Mouse (Mus musculus) embryonic facial prominence, embryonic 10.5 days (tissue): ENCODE results near the gene Catsperd. TPM values are rescaled to one million over a fixed set of nuclear protein-coding genes. Genes with fewer than 3 reads are reported as not detected.

Experiments used
- DNase-seq: peaks from one replicate; pipeline ENCODE4 v3.0.0-alpha.2; 2017; ENCODE audit warnings: low spot score
- H3K27ac ChIP-seq: fragments of 300-500 bp; sonication (generic); replicated peaks from 2 replicates; pipeline ENCODE4 v1.5.1; 2016; ENCODE audit warnings: mild to moderate bottlenecking
- H3K27me3 ChIP-seq: fragments of 300-500 bp; sonication (generic); replicated peaks from 2 replicates; pipeline ENCODE4 v1.6.1; 2016; ENCODE audit warnings: low read depth, mild to moderate bottlenecking; ENCODE audit not compliant: poor library complexity, severe bottlenecking
- H3K36me3 ChIP-seq: fragments of 300-500 bp; sonication (generic); replicated peaks from 2 replicates; pipeline ENCODE4 v1.6.1; 2016; ENCODE audit warnings: mild to moderate bottlenecking, moderate library complexity
- H3K4me1 ChIP-seq: fragments of 300-500 bp; sonication (generic); 2 replicates; pipeline ENCODE4 v1.6.1; 2016
- H3K4me3 ChIP-seq: fragments of 300-500 bp; sonication (generic); 2 replicates; pipeline ENCODE4 v1.5.1; 2016; ENCODE audit warnings: mild to moderate bottlenecking, moderate library complexity
- H3K9me3 ChIP-seq: fragments of 300-500 bp; sonication (generic); 2 replicates; pipeline ENCODE4 v1.6.1; 2016; ENCODE audit warnings: mild to moderate bottlenecking
- WGBS: fragments of 180-500 bp; shearing (Covaris S2); methylation state at CpG from one replicate; pipeline ENCODE4 v1.1.7; 2016; 5-methylcytosine and 5-hydroxymethylcytosine counted together
- polyA plus RNA-seq: library from polyadenylated mRNA; unstranded; fragments of >200 nt; fragmentation: Nextera tagmentation; extraction: Ambion mirVana; gene quantifications from 2 replicates; pipeline ENCODE4 v1.2.1, GENCODE M21; 2016

The Catsperd gene
- 0.73 and 0.77 TPM in 2 replicates for polyA plus RNA-seq

GRCm38 (mm10) chr17:56627530-56628277 is at the start of gene Catsperd:
Gene Catsperd (plus strand): TSS chr17:56628143.
- H3K9me3 ChIP-seq: no peaks in the 10 kb centered on the region
- H3K27ac ChIP-seq: peak within 1 kb of the TSS; percentile 91
- WGBS: 8% methylated on average over 26 of the region's 26 CpGs
- H3K36me3 ChIP-seq: peaks cover 28% of the 10 kb centered on the region
- H3K4me1 ChIP-seq: peaks cover 31% of the 10 kb centered on the region
- H3K4me3 ChIP-seq: peak within 1 kb of the TSS; percentile 99
- peak; percentile 61 for DNase-seq
- no peaks in the 10 kb centered on the region for H3K27me3 ChIP-seq

- peak overlapping the region; percentile 80 for H3K4me3 ChIP-seq
- 80% methylated on average over 1 of the region's 1 CpGs for WGBS
- peaks cover 72% of the 10 kb centered on the region for H3K36me3 ChIP-seq
- H3K27me3 ChIP-seq: no peaks in the 10 kb centered on the region
- H3K4me1 ChIP-seq: peaks cover 46% of the 10 kb centered on the region
- H3K9me3 ChIP-seq: no peaks in the 10 kb centered on the region
- no peak for DNase-seq
- peak overlapping the region; percentile 94 for H3K27ac ChIP-seq
Measured at GRCm38 (mm10) chr17:56583071-56583470, 44.9 kb upstream of the Catsperd start.

- Histone ChIP-seq H3K27ac (peak overlapping the region; percentile 94), H3K4me3 (peak overlapping the region; percentile 80), H3K4me1 (peaks cover 46% of the 10 kb centered on the region), H3K27me3 (no peaks in the 10 kb centered on the region), H3K36me3 (peaks cover 72% of the 10 kb centered on the region), H3K9me3 (no peaks in the 10 kb centered on the region)
- no peak for DNase-seq
- WGBS: 4% methylated on average over 33 of the region's 33 CpGs
Measured at GRCm38 (mm10) chr17:56583611-56584256, 44.2 kb upstream of the Catsperd start.

GRCm38 (mm10) chr17:56584257-56585130 is 43.4 kb upstream of the Catsperd start, which contains the start of the genes Safb2 and Safb:
Gene Safb2 (minus strand): TSS chr17:56584585.
Gene Safb (plus strand): TSS chr17:56584825.
- Histone ChIP-seq H3K4me1 (peaks cover 46% of the 10 kb centered on the region), H3K27ac (peak within 1 kb of the TSS; percentile 94), H3K27me3 (no peaks in the 10 kb centered on the region), H3K36me3 (peaks cover 72% of the 10 kb centered on the region), H3K9me3 (no peaks in the 10 kb centered on the region), H3K4me3 (peak within 1 kb of the TSS; percentile 80)
- DNase-seq: peak; percentile 99
- WGBS: under 1% methylated on average over 92 of the region's 101 CpGs

GRCm38 (mm10) chr17:56585171-56585821 is 42.6 kb upstream of the Catsperd start:
- Histone ChIP-seq H3K27me3 (no peaks in the 10 kb centered on the region), H3K27ac (peak overlapping the region; percentile 94), H3K4me1 (peaks cover 46% of the 10 kb centered on the region), H3K4me3 (peak overlapping the region; percentile 80), H3K9me3 (no peaks in the 10 kb centered on the region), H3K36me3 (peaks cover 72% of the 10 kb centered on the region)
- DNase-seq: peak; percentile 67
- under 1% methylated on average over 61 of the region's 61 CpGs for WGBS

GRCm38 (mm10) chr17:56587773-56588172 is 40.2 kb upstream of the Catsperd start:
- Histone ChIP-seq H3K27me3 (no peaks in the 10 kb centered on the region), H3K36me3 (peaks cover 72% of the 10 kb centered on the region), H3K9me3 (no peaks in the 10 kb centered on the region), H3K4me1 (peaks cover 37% of the 10 kb centered on the region), H3K4me3 (peak overlapping the region; percentile 80; the same call in 1 of the 2 replicates), H3K27ac (no peak overlapping the region)
- WGBS: 89% methylated on average over 1 of the region's 1 CpGs
- DNase-seq: no peak

- H3K4me1 ChIP-seq: peaks cover 26% of the 10 kb centered on the region
- H3K36me3 ChIP-seq: peaks cover 80% of the 10 kb centered on the region
- 97% methylated on average over 4 of the region's 4 CpGs for WGBS
- H3K9me3 ChIP-seq: no peaks in the 10 kb centered on the region
- DNase-seq: no peak
- no peak overlapping the region for H3K27ac ChIP-seq
- H3K4me3 ChIP-seq: no peak overlapping the region
- no peaks in the 10 kb centered on the region for H3K27me3 ChIP-seq
Measured at GRCm38 (mm10) chr17:56588921-56589320, 39.0 kb upstream of the Catsperd start.

GRCm38 (mm10) chr17:56592553-56592952 is 35.4 kb upstream of the Catsperd start:
- DNase-seq: no peak
- peaks cover 100% of the 10 kb centered on the region for H3K36me3 ChIP-seq

GRCm38 (mm10) chr17:56593527-56594271 is 34.2 kb upstream of the Catsperd start:
- Histone ChIP-seq H3K27ac (no peak overlapping the region), H3K9me3 (no peaks in the 10 kb centered on the region), H3K36me3 (peaks cover 97% of the 10 kb centered on the region), H3K4me3 (no peak overlapping the region), H3K4me1 (0 out of 2 replicates have a peak, but pooled peaks cover 4% of the 10 kb centered on the region), H3K27me3 (no peaks in the 10 kb centered on the region)
- 96% methylated on average over 8 of the region's 8 CpGs for WGBS
- no peak for DNase-seq

More at GRCm38 (mm10) chr17:56592553-56592952, 35.4 kb upstream of the Catsperd start:
- no peak overlapping the region for H3K4me3 ChIP-seq
- peaks cover 8% of the 10 kb centered on the region for H3K4me1 ChIP-seq
- H3K27ac ChIP-seq: no peak overlapping the region
- H3K27me3 ChIP-seq: no peaks in the 10 kb centered on the region
- H3K9me3 ChIP-seq: no peaks in the 10 kb centered on the region

GRCm38 (mm10) chr17:56603186-56604069 is 24.5 kb upstream of the Catsperd start:
- peaks cover 94% of the 10 kb centered on the region for H3K36me3 ChIP-seq
- H3K4me3 ChIP-seq: 0 out of 2 replicates have a peak overlapping the region, but pooled peaks have one; percentile 16
- DNase-seq: no peak
- WGBS: 96% methylated on average over 28 of the region's 28 CpGs
- peaks cover 9% of the 10 kb centered on the region for H3K4me1 ChIP-seq
- no peak overlapping the region for H3K27ac ChIP-seq
- no peaks in the 10 kb centered on the region for H3K27me3 ChIP-seq
- no peaks in the 10 kb centered on the region for H3K9me3 ChIP-seq

- H3K4me3 ChIP-seq: no peak overlapping the region
- DNase-seq: no peak
- H3K27ac ChIP-seq: no peak overlapping the region
- H3K9me3 ChIP-seq: no peaks in the 10 kb centered on the region
- peaks cover 91% of the 10 kb centered on the region for H3K36me3 ChIP-seq
- no peaks in the 10 kb centered on the region for H3K27me3 ChIP-seq
- H3K4me1 ChIP-seq: peaks cover 15% of the 10 kb centered on the region
- WGBS: 93% methylated on average over 9 of the region's 9 CpGs
Measured at GRCm38 (mm10) chr17:56604070-56604380, 23.9 kb upstream of the Catsperd start.
